Mouse (Mus musculus) lung, embryonic 15.5 days (tissue): ENCODE data around the gene BC048562. TPM values are rescaled to one million over a fixed set of nuclear protein-coding genes. Genes with fewer than 3 reads are reported as not detected.

Experiments used
- ATAC-seq: fragments of 200-750 bp; cut with Nextera tagmentation; 2 replicates; pipeline ENCODE4 v1.8.0; 2017; ENCODE audit warnings: moderate number of reproducible peaks, borderline replicate concordance; ENCODE audit not compliant: low FRiP score, low TSS enrichment; ENCODE audit errors: extremely low read depth
- H3K27ac ChIP-seq: fragments of 300-500 bp; sonication (generic); 2 replicates; pipeline ENCODE4 v1.5.1; 2015; ENCODE audit warnings: moderate library complexity, mild to moderate bottlenecking, inconsistent platforms
- H3K27me3 ChIP-seq: fragments of 300-500 bp; sonication (generic); 2 replicates; pipeline ENCODE4 v1.6.1; 2015; ENCODE audit warnings: inconsistent platforms
- H3K36me3 ChIP-seq: fragments of 300-500 bp; sonication (generic); 2 replicates; pipeline ENCODE4 v1.6.1; 2015; ENCODE audit warnings: inconsistent platforms
- H3K4me1 ChIP-seq: fragments of 300-500 bp; sonication (generic); 2 replicates; pipeline ENCODE4 v1.6.1; 2015; ENCODE audit warnings: inconsistent platforms
- H3K4me2 ChIP-seq: fragments of 300-500 bp; sonication (generic); 2 replicates; pipeline ENCODE4 v1.6.1; 2015; ENCODE audit warnings: inconsistent platforms, mild to moderate bottlenecking, moderate library complexity
- H3K4me3 ChIP-seq: fragments of 300-500 bp; sonication (generic); 2 replicates; pipeline ENCODE4 v1.5.1; 2015; ENCODE audit warnings: mild to moderate bottlenecking, inconsistent platforms
- H3K9ac ChIP-seq: fragments of 300-500 bp; sonication (generic); 2 replicates; pipeline ENCODE4 v1.6.1; 2015; ENCODE audit warnings: inconsistent platforms
- H3K9me3 ChIP-seq: fragments of 300-500 bp; sonication (generic); 2 replicates; pipeline ENCODE4 v1.6.1; 2016; ENCODE audit warnings: inconsistent platforms
- WGBS: fragments of 180-500 bp; shearing (Covaris S2); methylation state at CpG from one replicate; pipeline ENCODE4 v1.1.7; 2015; 5-methylcytosine and 5-hydroxymethylcytosine counted together
- polyA plus RNA-seq: library from polyadenylated mRNA; unstranded; fragments of >200 nt; fragmentation: Nextera tagmentation; extraction: Ambion mirVana; gene quantifications from 2 replicates; pipeline ENCODE4 v1.2.1, GENCODE M21; 2015

Gene BC048562
- polyA plus RNA-seq, 1 experiment from 2014 or later = not detected

GRCm38 (mm10) chr9:108493246-108493645 lies 57.0 kb downstream of the BC048562 start:
- H3K4me2 ChIP-seq = no peak overlapping the region
- WGBS = 94% methylated on average over 8 of the region's 8 CpGs
- no peaks in the 10 kb centered on the region for H3K9me3 ChIP-seq
- H3K36me3 ChIP-seq = peaks cover 75% of the 10 kb centered on the region
- H3K27ac ChIP-seq = no peak overlapping the region
- no peak for ATAC-seq
- no peak overlapping the region for H3K4me3 ChIP-seq
- no peak overlapping the region for H3K9ac ChIP-seq
- no peaks in the 10 kb centered on the region for H3K27me3 ChIP-seq
- peaks cover 22% of the 10 kb centered on the region for H3K4me1 ChIP-seq

GRCm38 (mm10) chr9:108494146-108494825 lies 58.0 kb downstream of the BC048562 start:
- no peak for ATAC-seq
- Histone ChIP-seq H3K4me1 (peaks cover 22% of the 10 kb centered on the region), H3K36me3 (peaks cover 75% of the 10 kb centered on the region), H3K4me2 (no peak overlapping the region), H3K4me3 (no peak overlapping the region), H3K27me3 (no peaks in the 10 kb centered on the region), H3K9me3 (no peaks in the 10 kb centered on the region), H3K9ac (no peak overlapping the region), H3K27ac (no peak overlapping the region)
- WGBS = 92% methylated on average over 19 of the region's 19 CpGs

GRCm38 (mm10) chr9:108494905-108495304 lies 58.6 kb downstream of the BC048562 start:
- Histone ChIP-seq H3K4me3 (no peak overlapping the region), H3K9ac (no peak overlapping the region), H3K36me3 (peaks cover 76% of the 10 kb centered on the region), H3K4me2 (no peak overlapping the region), H3K27me3 (no peaks in the 10 kb centered on the region), H3K27ac (no peak overlapping the region), H3K4me1 (peaks cover 19% of the 10 kb centered on the region), H3K9me3 (no peaks in the 10 kb centered on the region)
- ATAC-seq = no peak
- 83% methylated on average over 10 of the region's 10 CpGs for WGBS

Other genes starting within 250 kb of the BC048562 start
- 0.19 and 0.34 TPM in 2 replicates for gene Bsn, start 246.1 kb upstream of the BC048562 start, polyA plus RNA-seq
- 100 and 110 TPM in 2 replicates for gene Dag1, start 172.5 kb upstream of the BC048562 start, polyA plus RNA-seq
- 32.5 and 37.2 TPM in 2 replicates for gene Nicn1, start 146.1 kb upstream of the BC048562 start, polyA plus RNA-seq
- gene Amt, start 139.6 kb upstream of the BC048562 start, polyA plus RNA-seq = 19.7 and 20.5 TPM in 2 replicates
- 484 and 512 TPM in 2 replicates for gene Rhoa, start 130.4 kb upstream of the BC048562 start, polyA plus RNA-seq
- 29.6 and 35.5 TPM in 2 replicates for gene Tcta, start 130.3 kb upstream of the BC048562 start, polyA plus RNA-seq
- gene Gpx1, start 97.6 kb upstream of the BC048562 start, polyA plus RNA-seq = 654 and 708 TPM in 2 replicates
- gene Usp4, start 88.6 kb upstream of the BC048562 start, polyA plus RNA-seq = 99.6 and 107 TPM in 2 replicates
- 0.39 and 0.40 TPM in 2 replicates for gene 1700102P08Rik, start 43.7 kb upstream of the BC048562 start, polyA plus RNA-seq
- 2.4 and 2.6 TPM in 2 replicates for gene Ccdc36, start 8.0 kb upstream of the BC048562 start, polyA plus RNA-seq
- 56.6 and 60.4 TPM in 2 replicates for gene Ccdc71, start 24.0 kb downstream of the BC048562 start, polyA plus RNA-seq
- 67.2 and 75.3 TPM in 2 replicates for gene Klhdc8b, start 25.1 kb downstream of the BC048562 start, polyA plus RNA-seq
- 66.9 and 74.4 TPM in 2 replicates for gene Lamb2, start 43.3 kb downstream of the BC048562 start, polyA plus RNA-seq
- gene Usp19, start 54.1 kb downstream of the BC048562 start, polyA plus RNA-seq = 61.9 and 68.5 TPM in 2 replicates
- gene Qars, start 71.2 kb downstream of the BC048562 start, polyA plus RNA-seq = 89.4 and 108 TPM in 2 replicates
- 115 and 120 TPM in 2 replicates for gene Qrich1, start 80.3 kb downstream of the BC048562 start, polyA plus RNA-seq
- 178 TPM in 2 replicates for gene Impdh2, start 123.8 kb downstream of the BC048562 start, polyA plus RNA-seq
- 49.2 and 49.4 TPM in 2 replicates for gene Ndufaf3, start 131.0 kb downstream of the BC048562 start, polyA plus RNA-seq
- 139 and 150 TPM in 2 replicates for gene Dalrd3, start 133.4 kb downstream of the BC048562 start, polyA plus RNA-seq
- 131 and 134 TPM in 2 replicates for gene Wdr6, start 142.3 kb downstream of the BC048562 start, polyA plus RNA-seq
- gene P4htm, start 161.2 kb downstream of the BC048562 start, polyA plus RNA-seq = 7.7 and 7.9 TPM in 2 replicates
- gene Arih2, start 212.9 kb downstream of the BC048562 start, polyA plus RNA-seq = 44.8 and 46.6 TPM in 2 replicates
- gene Slc25a20, start 225.6 kb downstream of the BC048562 start, polyA plus RNA-seq = 45.0 and 46.0 TPM in 2 replicates